Mouse (Mus musculus): ENCODE measurements around the gene Ifit3b.
A peak's percentile ranks its signal among the peaks of the same experiment; 100 is the strongest.
"Not testable (repeated sequence)": the region's sequence is repeated elsewhere in the genome, so short reads cannot be mapped to it uniquely, and the experiment has no call there.

The Ifit3b gene

DNA sequence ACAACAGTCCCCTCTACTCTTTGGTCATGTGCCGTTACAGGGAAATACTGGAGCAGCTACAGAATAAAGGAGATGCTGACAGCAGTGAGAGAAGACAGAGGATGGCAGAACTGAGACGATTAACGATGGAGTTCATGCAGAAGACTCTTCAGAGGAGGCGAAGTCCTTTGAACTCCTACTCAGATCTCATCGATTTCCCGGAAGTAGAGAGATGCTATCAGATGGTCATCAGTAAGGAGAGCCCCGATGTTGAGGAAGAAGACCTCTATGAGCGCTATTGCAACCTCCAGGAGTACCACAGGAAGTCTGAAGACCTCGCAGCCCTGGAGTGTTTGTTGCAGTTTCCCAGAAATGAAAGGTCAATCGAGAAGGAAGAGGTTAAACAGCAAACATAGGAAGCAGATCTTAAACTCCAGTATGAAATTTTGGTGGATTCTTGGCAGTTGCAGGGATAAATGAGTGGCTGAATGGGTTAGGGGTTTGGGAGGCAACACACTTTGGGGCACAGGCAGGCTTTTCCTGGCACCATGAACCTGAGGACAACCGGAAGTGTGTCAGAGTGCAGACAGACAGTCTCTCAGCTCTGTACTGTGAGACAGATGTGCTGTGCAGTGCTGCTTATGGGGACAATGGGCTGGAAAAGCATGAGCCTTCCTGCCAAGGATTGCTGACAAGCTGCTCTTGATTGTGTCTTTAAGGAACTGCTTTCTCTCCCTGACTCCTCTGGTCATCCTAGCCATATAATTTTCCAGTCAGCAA, 4.7 kb downstream of the Ifit3b start:
- not testable (repeated sequence) for DNase-seq

DNA sequence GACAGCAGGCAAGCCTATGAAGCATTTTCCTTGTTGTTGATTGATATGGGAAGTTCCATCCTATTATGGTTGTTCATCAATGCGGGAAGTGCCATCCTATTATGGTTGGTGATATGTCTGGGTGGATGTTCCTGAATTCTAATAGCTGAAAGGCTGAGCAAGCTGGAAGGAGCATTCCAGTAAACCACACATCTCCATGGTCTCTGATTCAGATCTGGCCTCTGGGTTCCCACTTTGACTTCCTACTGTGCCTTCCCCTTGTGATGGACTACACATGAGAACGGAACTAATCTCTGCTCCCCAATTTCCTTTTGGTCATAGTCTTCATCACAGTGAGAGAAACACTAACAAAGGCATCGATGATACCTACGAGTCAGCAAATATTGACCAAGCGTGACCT, 13.1 kb downstream of the Ifit3b start:
- no peak for DNase-seq

DNA sequence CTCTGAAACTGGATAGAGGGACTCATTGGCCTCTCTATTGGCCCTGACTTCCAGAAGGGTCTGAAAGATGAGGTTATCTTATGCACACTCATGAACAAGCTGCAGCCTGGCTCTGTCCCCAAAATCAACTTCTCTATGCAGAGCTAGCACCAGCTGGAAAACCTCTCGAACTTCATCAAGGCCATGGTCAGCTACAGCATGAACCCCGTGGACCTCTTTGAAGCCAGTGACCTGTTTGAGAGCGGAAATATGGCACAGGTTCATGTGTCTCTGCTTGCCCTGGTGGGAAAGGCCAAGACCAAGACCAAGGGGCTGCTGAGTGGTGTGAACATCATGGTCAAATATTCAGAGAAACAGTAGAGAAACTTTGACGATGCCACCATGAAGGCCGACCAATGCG, 16.0 kb downstream of the Ifit3b start:
- no peak for DNase-seq

DNA sequence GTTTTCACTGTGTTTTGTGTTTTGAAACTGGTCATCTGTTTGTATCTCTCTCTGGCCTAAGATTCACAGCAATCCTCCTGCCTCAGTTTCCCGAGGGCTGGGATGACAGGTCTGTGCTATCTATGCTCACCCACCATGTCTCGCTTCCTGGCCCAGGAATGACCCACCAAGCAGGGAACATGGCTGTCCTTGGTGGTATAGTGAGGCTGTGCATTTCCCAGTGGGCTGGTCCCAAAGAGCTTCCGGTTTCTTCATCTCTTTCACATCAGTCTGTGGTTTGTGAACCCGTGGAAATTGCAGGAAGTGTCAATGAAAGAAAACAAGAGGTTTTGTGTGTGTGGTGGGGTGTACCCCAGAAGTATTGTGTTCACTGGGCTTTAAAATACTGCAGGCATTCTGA, 16.9 kb downstream of the Ifit3b start:
- DNase-seq, result no peak

DNA sequence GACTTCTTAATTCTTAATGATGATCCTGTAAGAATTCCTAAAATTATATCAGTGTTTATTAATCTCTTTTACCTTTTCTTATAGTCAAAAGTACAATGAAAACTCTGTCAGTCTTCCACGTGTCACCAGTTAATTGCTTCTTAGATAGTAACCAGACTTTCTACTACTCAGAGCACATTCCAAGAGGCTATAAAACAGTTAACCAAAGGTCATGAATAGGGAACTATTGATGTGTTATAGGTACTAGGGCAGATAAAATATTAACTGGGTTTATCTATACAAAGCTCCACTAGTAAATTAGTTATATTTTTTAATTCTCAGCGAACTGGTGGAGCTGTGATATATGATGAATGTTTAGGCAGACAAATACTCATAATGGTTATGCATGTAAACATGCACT, 19.7 kb downstream of the Ifit3b start:
- no peak for DNase-seq

DNA sequence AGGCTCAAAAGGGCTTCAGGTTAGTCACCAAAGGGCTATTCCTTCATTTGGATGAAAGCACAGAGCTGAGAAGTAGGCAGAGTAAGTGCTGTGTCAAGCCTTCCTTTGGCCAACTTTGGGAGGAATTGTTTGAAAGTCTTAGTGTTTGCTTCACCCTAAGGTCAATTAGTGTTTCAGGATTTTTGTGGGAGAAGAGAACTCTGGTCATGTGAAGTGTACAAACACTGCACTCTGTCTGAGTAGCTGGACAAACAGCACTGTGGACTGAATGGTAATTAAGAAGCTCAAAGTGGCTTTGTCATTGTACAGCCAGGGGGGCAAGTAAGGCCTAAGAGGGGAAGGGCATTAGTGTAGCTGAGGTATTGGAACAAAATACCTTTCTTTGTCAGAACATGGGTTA, 23.7 kb downstream of the Ifit3b start:
- no peak for DNase-seq

DNA sequence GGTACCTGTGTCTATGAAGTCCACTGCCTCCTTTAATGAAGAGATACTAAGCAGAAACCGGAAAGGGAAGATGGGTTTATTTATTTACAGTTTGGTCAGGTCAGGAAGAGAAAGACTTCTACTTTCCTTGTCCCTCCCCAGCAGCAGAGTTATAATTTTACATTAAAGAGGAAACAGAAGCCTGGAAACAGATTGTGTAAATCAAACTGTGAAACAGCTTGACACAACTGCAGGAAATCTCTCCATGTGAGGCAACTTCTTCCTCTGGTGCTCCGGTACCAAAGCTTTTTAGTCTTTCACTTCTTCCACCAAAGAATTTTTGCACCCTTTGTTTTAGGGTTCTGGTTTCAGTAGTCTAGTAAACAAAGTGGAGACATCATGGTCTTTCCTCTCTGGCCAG, 25.7 kb downstream of the Ifit3b start:
- DNase-seq, result no peak

DNA sequence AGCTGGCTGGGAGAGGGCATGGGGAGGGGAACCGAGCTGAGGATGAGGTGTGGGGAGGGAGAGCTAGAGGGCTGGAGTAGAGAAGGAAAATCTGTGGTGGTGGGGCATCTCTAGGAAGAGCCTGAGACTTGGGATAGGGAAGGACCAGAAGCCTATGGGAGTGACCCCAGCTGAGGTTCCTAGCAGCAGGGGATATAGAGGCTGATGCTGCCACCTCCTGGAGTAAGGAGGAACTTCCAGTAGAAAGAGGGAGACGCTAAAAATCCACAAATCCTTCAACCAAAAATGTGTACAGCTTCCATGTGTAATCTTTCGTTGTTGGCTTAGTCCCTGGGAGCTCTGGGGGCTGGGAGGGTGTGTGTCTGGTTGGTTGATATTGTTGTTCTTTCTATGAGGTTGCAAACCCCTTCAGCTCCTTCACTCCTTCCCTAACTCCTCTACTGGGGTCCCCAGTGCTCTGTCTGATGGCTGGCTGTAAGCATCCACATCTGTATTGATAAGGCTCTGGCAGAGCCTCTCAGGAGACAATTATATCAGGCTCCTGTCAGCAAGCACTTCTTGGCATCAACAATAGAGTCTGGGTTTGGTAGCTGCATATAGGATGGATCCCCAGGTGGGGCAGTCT, 29.3 kb downstream of the Ifit3b start:
- peak in 1 of 2 experiments; percentile 26 for DNase-seq

DNA sequence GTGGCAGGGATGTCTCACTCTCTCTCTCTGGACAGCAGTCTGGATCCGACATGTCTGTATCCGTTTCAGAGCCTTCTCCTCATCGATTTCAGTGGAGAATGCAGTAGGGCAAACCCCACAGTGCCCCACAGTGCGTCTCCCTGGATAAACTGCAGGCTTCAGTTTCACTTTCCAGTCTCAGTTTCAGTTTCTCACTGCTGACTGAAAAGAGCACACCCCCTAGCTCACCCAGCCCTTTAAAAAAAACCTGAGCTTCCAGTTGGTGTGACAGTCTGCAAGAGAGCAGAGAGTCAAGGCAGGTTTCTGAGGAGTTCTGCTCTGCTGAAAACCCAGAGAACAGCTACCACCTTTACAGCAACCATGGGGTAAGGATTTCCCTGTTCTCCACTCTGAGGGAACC, 32.9 kb downstream of the Ifit3b start, which contains the start of the genes Ifit1bl2 and Ifit1:
Ifit1bl2 (minus strand) TSS at position 121 of the 400 bp plus-strand sequence.
Ifit1 (plus strand) TSS at position 249 of the 400 bp plus-strand sequence.
- DNase-seq, result no peak

DNA sequence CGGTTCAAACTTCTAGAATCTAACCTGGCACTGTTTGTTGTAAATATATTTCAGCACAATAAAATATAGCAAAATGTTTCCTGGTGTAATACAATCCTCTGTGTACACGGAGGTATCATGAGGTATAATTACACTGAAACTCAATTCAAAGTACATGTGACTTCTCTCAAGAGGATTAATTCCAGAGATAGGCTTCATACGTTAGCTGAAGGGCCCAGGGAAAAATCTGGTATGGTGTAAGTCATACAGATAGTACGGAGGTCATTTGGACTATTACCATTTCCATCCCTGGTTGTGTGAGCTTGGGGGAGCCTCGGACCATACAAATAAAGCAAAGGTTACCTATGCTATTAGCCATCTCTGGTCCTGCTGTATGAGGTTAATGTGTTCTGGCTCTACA, 34.8 kb downstream of the Ifit3b start:
- no peak for DNase-seq

DNA sequence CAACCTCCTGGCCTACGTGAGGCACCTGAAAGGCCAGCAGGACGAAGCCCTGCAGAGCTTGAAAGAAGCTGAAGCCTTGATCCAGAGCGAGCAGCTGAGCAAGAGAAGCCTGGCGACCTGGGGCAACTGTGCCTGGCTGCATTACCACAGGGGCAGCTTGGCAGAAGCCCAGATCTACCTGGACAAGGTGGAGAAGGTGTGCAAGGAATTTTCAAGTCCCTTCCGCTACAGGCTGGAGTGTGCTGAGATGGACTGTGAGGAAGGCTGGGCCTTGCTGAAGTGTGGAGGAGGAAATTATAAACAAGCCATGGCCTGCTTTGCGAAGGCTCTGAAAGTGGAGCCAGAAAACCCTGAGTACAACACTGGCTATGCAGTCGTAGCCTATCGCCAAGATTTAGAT, 39.9 kb downstream of the Ifit3b start:
- not testable (repeated sequence) for DNase-seq

DNA sequence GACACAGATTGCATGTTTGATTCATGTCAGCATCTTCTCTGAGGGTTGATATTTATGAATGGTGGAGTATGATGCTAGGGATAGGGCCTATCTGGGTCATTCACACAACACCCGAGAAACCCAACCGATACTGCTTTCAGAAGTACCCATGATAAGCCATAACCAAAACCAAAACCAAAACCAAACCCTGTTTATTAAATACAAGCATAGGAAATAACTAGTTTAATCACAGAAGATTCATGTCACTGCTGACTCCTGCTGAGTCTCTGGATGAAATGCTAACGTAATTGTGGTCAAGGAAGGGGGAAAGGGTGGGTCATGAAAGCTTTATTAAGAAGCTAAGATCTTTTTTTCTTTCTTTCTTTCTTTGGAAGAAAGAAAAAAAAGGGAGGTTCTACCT, 42.5 kb downstream of the Ifit3b start:
- no peak for DNase-seq

DNA sequence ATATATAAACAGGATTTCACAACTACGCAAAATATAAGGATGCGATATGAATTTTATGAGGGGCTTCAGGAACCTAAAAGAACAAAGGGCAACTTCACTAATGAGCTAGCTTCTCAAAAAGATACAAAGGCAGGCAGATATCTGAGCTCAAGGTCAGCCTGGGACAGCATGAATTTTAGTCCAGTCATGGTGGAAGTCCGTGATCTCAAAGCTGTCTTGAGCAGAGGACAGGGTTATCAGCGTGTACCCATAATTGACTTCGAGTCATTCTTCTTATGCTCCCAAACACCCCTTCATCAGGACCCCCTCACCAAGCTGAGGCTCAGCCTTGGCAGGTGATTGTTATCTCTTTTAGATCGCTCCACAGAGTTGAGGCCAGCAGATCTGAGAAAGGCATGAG, 43.2 kb downstream of the Ifit3b start:
- DNase-seq, result no peak

DNA sequence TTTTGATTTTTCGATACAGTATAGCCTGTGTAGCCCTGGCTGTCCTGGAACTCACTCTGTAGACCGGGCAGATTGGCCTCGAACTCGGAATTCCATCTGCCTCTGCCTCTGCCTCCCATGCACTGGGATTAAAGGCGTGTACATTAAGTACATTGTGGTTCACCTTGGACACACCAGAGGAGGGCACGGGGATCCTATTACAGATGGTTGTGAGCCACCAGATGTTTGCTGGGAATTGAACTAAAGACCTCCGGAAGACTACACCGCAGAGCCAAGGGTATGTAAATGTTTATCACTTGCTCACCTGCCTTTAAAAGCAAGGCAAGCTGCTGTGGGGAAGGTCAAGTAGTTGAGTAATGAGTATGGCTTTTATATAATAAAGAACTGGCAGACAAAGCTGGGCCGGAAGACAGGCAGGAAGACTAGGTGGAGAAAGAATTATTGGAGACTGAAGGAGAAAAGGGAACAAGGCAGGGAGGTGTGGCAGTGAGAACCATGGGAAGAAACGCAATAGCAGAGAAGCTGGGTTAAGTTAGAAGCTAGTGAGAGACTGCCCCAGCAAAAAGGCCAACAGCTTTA, 47.5 kb downstream of the Ifit3b start:
- no peak for DNase-seq

DNA sequence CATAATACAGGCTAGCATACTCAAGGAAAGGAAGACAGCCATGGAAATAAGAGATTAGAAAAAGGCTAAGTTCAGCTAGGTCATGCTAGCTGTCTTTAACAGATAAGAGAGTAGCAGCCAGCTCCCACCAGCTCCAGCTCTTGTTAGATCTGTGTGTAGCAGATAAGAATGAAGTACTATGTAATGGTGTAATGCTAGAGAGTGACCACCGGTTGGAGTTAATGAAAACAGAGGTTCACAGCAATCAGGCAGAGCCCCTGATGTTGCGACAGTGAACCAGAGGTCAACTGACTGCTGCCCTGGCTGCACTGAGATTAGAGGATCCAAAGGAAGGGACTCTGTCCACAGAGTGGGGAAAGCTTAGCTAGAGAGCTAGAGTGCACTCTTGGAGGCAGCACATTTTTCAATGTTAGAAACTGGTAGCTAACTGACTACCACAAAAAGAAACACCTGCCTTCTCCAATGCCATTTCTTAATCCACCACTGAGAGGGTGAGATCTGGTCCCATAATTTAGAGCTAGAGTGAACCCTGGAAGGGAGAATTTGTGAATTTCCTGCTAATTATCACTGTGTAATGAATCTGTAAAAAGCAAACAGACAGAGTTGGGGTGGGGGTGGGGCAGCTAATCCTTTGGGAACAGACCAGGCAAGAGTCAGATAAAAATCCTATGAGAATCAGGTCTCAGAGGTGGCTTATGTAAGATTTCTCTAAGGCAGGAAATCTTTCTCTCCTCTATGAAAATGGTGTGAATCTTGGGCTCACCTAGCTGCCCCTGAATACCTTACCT, 48.9 kb downstream of the Ifit3b start:
- DNase-seq, result no peak

DNA sequence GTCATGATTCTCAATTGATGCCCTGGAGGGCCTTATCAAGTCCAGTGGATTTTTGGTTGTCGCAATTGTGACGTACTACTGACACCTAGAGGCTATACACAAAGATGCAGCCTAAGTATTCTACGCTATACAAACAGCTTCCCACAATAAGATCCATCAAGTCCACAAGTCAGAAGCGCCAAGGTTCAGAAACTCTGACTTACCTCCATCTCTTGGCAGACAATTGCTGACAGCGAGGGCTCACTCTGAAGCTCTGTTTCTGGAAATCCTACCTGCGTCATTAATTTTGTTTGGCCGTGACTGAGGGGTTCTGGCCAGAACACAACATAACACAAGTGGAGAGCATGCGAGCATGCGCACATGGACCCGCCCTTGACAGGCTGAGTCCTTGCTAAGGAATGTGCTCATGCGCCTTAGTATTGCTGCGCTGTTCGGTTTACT, 54.3 kb downstream of the Ifit3b start:
- no peak for DNase-seq

DNA sequence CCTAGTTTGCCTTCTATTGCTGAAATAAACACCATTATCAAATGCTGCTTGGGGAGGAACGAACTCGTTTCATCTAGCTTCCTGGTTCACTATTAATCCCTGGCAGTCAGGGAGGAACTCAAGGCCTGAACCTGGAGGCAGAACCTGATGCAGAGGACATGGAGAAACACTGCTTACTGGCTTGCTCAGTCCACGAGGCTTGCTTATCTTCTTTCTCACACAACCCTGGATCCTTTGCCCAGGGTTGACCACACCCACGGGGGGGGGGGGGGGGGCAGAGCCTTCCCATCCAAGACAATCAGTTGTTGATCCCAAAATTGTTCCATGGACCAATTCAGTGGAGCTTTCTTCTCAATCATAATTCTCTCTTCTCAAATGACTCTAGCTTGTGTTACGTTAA, 55.0 kb downstream of the Ifit3b start:
- DNase-seq, result no peak
